Mouse (Mus musculus): ENCODE data around the gene Slc22a15.

Slc22a15 gene

DNA sequence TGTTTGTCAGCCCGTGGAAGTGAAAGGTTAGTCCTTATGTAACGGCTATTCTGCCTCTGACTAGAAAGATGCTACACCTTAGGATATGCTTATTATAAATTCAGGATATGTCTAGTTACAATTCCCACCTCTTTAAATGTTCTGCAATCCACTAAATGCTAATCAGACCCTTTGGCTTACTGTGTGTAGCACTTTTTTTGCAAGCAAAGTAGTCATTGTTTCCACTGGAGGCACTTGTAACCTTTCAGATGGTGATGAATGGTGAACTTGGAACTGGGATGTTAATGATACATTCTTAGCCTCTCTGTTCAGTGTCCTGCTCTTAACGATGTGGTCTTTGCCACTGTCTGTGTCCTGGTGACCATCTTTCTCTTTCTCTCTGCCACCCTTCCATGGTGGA, 12.1 kb upstream of the Slc22a15 start:
- Histone ChIP-seq H3K27me3 (ENCODE audit: control insufficient read depth, insufficient read depth, low read length, poor library complexity, severe bottlenecking) (no peaks in the 10 kb centered on the region; the same call in 1 of the 2 replicates), H3K36me3 (ENCODE audit: control insufficient read depth, insufficient read depth, low read length, poor library complexity, severe bottlenecking) (no peaks in the 10 kb centered on the region)
- DNase-seq (ENCODE audit: low read depth, low spot score): no peak

DNA sequence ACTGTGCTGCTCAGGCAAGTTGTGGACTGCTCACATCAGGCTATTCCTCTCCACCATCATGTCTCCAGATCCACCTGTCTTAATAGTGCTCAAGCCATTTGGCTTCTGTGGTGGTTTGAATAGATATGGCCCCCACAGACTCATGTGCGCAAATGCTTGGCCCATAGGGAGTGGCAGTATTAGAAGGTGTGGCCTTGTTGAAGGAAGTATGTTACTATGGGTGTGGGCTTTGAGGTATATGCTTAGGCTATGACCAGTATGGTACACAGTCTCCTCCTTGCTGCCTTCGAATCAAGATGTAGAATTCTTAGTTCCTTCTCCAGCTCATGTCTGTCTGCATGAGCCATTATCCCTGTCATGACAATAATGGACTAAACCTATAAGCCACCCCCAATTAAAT, 9.6 kb upstream of the Slc22a15 start:
- Histone ChIP-seq H3K27me3 (ENCODE audit: control insufficient read depth, insufficient read depth, low read length, poor library complexity, severe bottlenecking) (no peaks in the 10 kb centered on the region; the same call in 1 of the 2 replicates), H3K36me3 (ENCODE audit: control insufficient read depth, insufficient read depth, low read length, poor library complexity, severe bottlenecking) (no peaks in the 10 kb centered on the region)
- DNase-seq (ENCODE audit: low read depth, low spot score): no peak

DNA sequence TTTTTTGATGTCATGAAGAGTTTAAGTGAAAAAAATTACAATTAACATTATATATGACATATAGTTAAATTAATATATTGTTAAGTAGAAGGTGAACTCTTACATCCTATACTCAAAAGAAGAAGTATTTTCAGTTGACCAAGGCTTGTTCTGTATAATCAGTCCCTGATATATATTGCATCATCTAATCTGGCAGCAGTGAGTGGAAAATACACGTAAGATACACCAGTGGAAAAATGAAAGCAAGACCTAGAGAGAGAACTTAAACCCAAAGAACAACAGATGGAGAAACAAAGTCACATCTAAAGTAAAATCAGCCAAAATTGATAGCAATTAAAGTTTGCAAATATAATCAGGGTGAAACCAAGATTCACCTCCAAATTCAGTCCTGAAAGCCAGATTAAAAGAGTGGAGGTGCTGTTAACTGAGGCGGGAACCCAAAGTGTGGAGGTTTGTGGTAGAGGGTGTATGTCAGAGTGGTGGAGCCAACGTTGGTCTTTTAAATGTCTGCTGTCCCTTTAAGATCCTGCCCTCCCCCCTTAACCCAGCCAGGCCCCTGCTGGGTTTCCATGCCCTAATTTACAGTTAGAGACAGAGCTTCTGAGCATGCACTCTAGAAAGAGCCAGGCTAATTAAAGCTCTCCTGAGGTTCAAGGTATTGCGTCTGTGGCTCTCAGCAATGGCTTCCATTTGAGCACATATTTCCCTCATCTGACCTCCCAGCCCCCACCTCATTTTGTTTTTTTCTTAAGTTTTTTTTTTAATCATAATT, 5.0 kb upstream of the Slc22a15 start:
- Histone ChIP-seq H3K27me3 (ENCODE audit: control insufficient read depth, insufficient read depth, low read length, poor library complexity, severe bottlenecking) (no peaks in the 10 kb centered on the region), H3K36me3 (ENCODE audit: control insufficient read depth, insufficient read depth, low read length, poor library complexity, severe bottlenecking) (no peaks in the 10 kb centered on the region)
- no peak for DNase-seq (ENCODE audit: low read depth, low spot score)

DNA sequence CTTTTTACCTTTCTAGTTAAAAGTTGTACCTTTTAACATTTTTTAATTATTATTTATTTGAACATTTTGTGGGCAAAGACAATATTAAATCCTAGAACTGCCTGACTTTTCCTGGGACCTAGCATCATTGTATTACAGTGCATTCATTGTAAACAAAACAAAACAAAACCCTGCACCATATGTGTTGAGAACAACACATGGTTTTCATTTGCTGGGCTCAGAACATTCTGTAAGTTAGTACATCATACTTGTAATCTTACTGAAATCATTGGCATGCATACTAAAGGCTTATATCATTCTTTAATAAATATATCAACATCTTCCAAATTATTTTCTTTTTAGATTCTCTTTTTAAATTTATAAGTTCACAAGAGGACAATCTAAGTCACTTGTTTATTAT, 2.4 kb upstream of the Slc22a15 start:
- Histone ChIP-seq H3K36me3 (ENCODE audit: control insufficient read depth, insufficient read depth, low read length, poor library complexity, severe bottlenecking) (no peaks in the 10 kb centered on the region), H3K27me3 (ENCODE audit: control insufficient read depth, insufficient read depth, low read length, poor library complexity, severe bottlenecking) (no peaks in the 10 kb centered on the region)

DNA sequence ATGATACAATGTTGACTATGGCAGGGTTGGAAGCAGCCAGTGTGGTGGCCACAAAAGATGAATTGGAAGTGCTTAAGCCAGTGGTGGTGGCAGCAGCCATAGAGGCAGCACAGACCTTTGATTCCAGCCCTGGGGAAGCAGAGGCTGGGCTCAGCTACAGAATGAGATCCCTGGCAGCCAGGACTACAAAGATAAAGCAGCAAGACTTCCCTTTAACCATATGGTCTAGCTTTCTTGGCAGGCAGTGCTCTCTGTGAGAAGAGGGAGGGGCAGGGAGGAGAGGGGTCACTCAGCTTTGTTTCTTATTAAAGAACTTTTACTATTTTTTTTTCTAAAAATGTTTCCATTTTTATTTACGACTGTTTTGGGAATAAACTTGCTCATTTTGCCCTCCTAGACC, 1.4 kb upstream of the Slc22a15 start:
- no peaks in the 10 kb centered on the region for H3K36me3 ChIP-seq (ENCODE audit: control insufficient read depth, insufficient read depth, low read length, poor library complexity, severe bottlenecking)
- DNase-seq (ENCODE audit: low read depth, low spot score): no peak
- H3K27me3 ChIP-seq (ENCODE audit: control insufficient read depth, insufficient read depth, low read length, poor library complexity, severe bottlenecking): no peaks in the 10 kb centered on the region

More for the DNA sequence above, 2.4 kb upstream of the Slc22a15 start:
- DNase-seq (ENCODE audit: low read depth, low spot score): no peak

DNA sequence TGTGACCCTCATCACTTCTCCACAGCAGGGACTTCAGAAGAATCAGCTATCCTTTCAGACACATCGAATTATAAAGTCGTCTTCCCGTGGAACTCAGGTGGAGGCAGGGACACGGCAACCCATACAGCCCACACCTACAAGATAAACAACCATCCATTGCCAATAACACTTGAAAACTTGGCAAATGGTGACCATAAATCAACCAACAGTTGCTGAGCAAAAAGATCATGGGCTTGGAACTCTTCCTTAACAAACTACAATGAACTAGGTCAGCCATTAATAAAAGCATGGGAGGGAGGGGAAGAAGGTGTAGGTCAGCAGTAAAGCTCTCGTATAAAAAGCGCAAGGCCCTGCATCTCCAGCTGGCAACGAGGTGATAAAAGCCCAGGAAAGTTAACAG, 1.9 kb downstream of the Slc22a15 start:
- DNase-seq (ENCODE audit: low read depth, low spot score): no peak
- Histone ChIP-seq H3K27me3 (ENCODE audit: control insufficient read depth, insufficient read depth, low read length, poor library complexity, severe bottlenecking) (no peaks in the 10 kb centered on the region), H3K36me3 (ENCODE audit: control insufficient read depth, insufficient read depth, low read length, poor library complexity, severe bottlenecking) (no peaks in the 10 kb centered on the region)

DNA sequence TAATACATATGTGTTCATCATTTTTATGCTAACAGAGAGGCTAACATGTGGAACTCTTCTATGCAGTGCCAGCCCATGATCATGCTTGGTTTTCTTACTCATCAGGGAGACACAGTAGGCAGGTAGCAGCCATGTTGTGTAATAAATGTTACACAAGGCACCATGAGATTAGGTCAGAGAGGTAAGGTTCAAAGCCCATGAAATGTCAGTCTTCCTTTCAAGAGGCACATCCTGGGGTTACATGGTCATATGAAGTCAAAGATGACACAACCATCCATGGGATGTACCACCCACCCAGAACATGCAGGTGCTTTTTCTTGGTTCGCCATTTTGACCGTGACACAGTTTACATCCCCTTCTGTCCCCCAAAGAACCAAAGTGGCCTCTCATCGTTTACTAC, 5.7 kb downstream of the Slc22a15 start:
- Histone ChIP-seq H3K36me3 (ENCODE audit: control insufficient read depth, insufficient read depth, low read length, poor library complexity, severe bottlenecking) (no peaks in the 10 kb centered on the region), H3K27me3 (ENCODE audit: control insufficient read depth, insufficient read depth, low read length, poor library complexity, severe bottlenecking) (no peaks in the 10 kb centered on the region)
- DNase-seq (ENCODE audit: low read depth, low spot score): no peak

DNA sequence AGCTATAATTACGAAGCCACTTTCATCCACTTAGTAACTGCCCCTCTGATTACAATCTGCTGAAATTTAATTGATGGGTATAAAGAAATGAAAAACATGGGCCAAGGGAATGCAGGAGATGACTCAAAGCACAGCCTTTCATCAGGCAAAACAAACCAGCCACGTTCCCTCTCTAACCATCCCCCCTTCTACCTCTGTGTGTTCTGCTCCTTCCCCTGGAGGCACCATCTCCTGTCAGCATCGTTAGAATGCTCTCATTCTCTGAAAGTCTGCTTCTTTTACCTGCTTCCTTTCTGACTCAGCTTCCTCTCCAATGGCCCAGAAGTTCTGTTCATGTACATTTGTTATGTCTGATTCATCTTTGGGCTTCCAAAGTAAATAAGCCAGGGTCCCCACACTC, 6.6 kb downstream of the Slc22a15 start:
- Histone ChIP-seq H3K27me3 (ENCODE audit: control insufficient read depth, insufficient read depth, low read length, poor library complexity, severe bottlenecking) (no peaks in the 10 kb centered on the region), H3K36me3 (ENCODE audit: control insufficient read depth, insufficient read depth, low read length, poor library complexity, severe bottlenecking) (no peaks in the 10 kb centered on the region)
- DNase-seq (ENCODE audit: low read depth, low spot score): no peak

DNA sequence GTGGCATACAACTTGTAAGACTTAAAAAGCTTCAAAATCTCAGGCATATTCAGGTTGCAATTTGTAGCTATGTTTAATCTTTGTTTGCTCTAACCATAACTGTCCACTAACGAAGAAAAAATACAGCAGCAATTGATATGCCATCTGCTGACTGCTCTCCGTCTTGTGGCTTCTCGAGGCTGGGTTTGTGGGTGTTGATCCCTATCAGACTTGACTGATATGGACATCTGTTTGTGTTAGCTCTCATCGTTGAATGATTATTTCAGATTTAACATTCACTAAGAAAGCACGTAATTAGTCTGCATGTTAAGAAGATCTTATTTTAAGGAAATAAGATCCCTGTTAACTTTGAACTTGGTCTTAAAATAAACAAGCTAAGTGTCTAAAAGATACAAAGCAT, 7.7 kb downstream of the Slc22a15 start:
- no peak for DNase-seq (ENCODE audit: low read depth, low spot score)
- Histone ChIP-seq H3K36me3 (ENCODE audit: control insufficient read depth, insufficient read depth, low read length, poor library complexity, severe bottlenecking) (no peaks in the 10 kb centered on the region), H3K27me3 (ENCODE audit: control insufficient read depth, insufficient read depth, low read length, poor library complexity, severe bottlenecking) (no peaks in the 10 kb centered on the region)

DNA sequence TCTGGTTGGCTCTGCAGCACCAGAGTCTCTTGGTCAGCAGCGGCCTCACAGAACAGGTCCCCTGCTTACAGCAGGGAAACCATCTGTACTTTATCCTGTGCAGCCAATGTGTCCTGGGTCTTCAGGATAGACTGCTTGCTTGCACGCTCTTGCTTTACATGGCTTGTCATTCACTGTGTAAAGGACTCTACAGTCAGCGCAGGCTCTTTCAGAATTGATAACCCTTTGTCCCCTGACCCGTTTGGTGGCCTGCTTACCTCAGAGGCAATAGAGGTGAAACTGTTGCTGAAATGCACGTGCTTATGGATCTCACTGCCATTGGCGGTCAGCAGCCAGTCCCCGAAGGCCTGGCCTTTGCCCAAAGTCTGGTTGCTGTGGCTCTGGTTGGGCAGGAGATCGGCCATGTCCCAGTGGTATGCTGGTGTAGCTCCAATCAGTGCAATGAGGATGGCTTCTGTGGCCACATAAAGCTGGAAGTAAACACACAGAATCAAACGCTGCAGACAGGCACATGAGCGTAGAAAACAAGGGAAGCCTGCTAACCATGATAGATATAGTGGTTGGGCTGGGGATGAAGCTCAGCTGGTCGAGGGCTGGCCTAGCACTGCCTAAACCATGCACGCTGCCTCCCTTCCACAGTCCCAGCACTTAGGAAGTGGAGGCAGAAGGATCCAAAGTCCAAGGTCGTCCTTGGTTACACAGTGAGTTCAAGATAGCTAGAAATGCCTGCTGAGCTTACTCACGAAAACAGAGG, 9.0 kb downstream of the Slc22a15 start:
- H3K27me3 ChIP-seq (ENCODE audit: control insufficient read depth, insufficient read depth, low read length, poor library complexity, severe bottlenecking): no peaks in the 10 kb centered on the region
- no peak for DNase-seq (ENCODE audit: low read depth, low spot score)

DNA sequence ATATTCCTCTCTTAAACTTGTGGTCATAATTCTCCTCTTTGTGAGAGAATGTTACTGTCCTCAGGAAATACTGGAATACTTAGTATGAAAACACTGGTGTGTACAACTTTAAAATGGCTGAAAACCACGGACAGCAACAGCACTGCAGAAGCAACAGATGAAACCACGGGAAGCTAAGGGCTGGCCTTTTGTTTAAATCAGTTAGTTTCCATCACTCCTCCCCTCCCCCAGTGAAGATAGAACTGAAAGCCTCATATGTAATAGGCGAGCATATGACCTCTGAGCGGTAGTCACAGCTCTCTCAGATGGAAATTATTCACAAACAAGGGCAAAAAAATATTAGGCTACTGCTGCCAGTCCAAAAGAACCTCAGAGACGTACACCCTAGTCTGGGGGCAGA, 10.0 kb downstream of the Slc22a15 start:
- H3K36me3 ChIP-seq (ENCODE audit: control insufficient read depth, insufficient read depth, low read length, poor library complexity, severe bottlenecking): no peaks in the 10 kb centered on the region
- H3K27me3 ChIP-seq (ENCODE audit: control insufficient read depth, insufficient read depth, low read length, poor library complexity, severe bottlenecking): no peaks in the 10 kb centered on the region
- no peak for DNase-seq (ENCODE audit: low read depth, low spot score)

More for the DNA sequence above, 9.0 kb downstream of the Slc22a15 start:
- H3K36me3 ChIP-seq (ENCODE audit: control insufficient read depth, insufficient read depth, low read length, poor library complexity, severe bottlenecking): no peaks in the 10 kb centered on the region

DNA sequence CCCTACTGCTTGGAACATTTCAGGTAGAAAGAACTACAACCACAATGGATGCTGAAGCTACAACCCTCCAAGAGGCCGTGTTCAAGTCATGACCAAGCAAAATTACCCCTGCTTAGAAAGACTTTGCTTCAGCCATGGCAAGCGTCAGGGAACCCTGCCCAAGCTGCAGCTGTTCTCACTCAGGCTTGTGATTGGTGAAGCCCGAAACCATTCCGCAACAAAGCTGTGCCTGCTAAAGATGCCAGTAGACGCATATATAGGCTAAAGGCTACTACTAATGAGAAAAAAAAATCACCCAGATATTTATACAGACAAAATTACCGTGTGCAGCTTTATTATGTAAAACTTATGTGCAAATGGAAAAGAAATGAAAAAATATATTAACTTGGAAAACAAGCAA, 12.2 kb downstream of the Slc22a15 start:
- H3K27me3 ChIP-seq (ENCODE audit: control insufficient read depth, insufficient read depth, low read length, poor library complexity, severe bottlenecking): no peaks in the 10 kb centered on the region
- no peak for DNase-seq (ENCODE audit: low read depth, low spot score)
- H3K36me3 ChIP-seq (ENCODE audit: control insufficient read depth, insufficient read depth, low read length, poor library complexity, severe bottlenecking): no peaks in the 10 kb centered on the region

DNA sequence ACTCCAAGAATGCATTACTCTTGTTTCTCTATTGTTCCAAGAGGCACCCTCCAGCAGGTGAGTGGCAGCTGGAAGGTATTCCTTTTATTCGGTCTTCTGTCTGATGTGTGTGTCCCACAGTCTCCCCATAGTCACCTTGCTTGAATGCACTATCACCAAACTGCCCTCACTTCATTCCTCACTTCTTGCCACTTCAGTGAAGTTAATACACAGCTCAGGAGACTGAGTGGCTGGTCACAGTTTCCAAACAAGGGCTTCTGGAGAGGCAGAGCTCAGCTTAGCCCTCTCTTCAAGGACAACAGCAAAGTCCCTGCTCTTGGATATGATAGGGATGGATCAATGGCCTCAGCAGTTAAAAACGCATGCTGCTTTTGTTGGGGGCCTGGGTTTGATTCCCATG, 17.2 kb downstream of the Slc22a15 start:
- DNase-seq (ENCODE audit: low read depth, low spot score): no peak

DNA sequence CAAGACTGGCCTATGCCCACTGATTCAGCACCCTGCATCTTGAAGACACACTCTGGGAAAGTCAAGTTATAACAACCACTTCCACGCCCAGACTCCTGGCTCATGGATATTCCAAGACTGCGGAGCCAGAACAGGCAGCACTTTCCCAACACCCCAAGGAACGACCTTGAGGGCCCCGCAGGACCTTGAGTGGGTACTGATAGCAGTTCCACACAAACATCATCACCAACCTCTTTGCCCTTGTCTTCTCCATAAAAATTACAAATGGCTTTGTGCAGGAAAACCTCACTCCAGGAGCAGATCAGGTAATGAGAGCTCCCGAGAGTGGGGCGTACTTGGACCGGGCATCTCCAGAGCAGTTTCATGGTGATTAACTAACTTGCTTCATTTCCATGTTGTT, 19.5 kb downstream of the Slc22a15 start:
- Histone ChIP-seq H3K36me3 (ENCODE audit: control insufficient read depth, insufficient read depth, low read length, poor library complexity, severe bottlenecking) (no peaks in the 10 kb centered on the region), H3K27me3 (ENCODE audit: control insufficient read depth, insufficient read depth, low read length, poor library complexity, severe bottlenecking) (no peaks in the 10 kb centered on the region)
- DNase-seq (ENCODE audit: low read depth, low spot score): no peak

More for the DNA sequence above, 17.2 kb downstream of the Slc22a15 start:
- Histone ChIP-seq H3K36me3 (ENCODE audit: control insufficient read depth, insufficient read depth, low read length, poor library complexity, severe bottlenecking) (no peaks in the 10 kb centered on the region), H3K27me3 (ENCODE audit: control insufficient read depth, insufficient read depth, low read length, poor library complexity, severe bottlenecking) (no peaks in the 10 kb centered on the region)

DNA sequence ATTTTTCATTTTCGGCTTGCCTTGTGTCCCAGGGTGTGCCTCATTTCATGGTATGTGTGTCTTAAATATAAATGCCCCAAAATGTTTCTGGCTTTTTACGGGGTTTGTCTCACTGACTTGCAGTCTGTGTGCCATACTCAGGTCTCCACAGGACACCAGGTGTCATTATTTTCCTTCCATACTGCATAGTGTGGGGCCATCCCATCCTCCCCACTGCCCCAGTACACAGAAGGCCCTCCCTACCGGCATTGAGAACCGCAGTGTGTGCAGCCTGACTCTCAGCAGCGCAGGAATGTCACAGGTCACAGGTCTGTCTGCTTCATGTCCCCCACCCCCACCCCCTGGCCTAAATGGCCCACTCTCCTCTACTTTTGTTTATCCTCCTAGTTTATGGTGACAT, 21.2 kb downstream of the Slc22a15 start:
- no peak for DNase-seq (ENCODE audit: low read depth, low spot score)
- no peaks in the 10 kb centered on the region for H3K36me3 ChIP-seq (ENCODE audit: control insufficient read depth, insufficient read depth, low read length, poor library complexity, severe bottlenecking)
- no peaks in the 10 kb centered on the region for H3K27me3 ChIP-seq (ENCODE audit: control insufficient read depth, insufficient read depth, low read length, poor library complexity, severe bottlenecking)

All from splenic B cell, adult 2 months (primary cell).